Mouse (Mus musculus): ENCODE data around the gene Themis3. TPM values are rescaled to one million over a fixed set of nuclear protein-coding genes. Genes with fewer than 3 reads are reported as not detected.

Themis3 gene
- polyA plus RNA-seq, 1 experiment from 2014 or later: not detected

DNA sequence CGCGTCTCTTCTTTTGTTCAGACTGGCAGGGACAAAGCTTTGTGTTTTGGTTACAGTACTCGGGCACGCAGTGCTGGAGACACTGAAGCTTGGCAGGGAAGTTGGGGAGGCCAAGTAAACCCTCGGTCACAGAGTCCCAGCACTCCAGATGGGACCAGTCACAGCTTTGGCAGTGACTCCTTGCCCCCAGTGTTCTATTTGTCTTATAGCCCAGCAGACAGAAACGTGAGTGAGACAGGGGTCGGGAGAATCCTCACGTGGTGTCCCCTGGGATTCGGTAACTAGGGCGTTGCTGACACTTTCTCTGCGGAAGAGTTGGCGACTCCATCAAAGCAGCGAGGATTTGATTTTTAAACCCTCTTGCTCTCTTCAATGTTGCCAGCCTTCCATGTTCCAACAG is 8.3 kb downstream of the Themis3 start:
- Histone ChIP-seq H3K4me1 (no peaks in the 10 kb centered on the region), H3K9ac (no peak overlapping the region), H3K36me3 (no peaks in the 10 kb centered on the region), H3K4me2 (replicated peaks) (no peak overlapping the region), H3K27me3 (no peaks in the 10 kb centered on the region), H3K9me3 (replicated peaks) (no peaks in the 10 kb centered on the region), H3K4me3 (no peak overlapping the region), H3K27ac (no peak overlapping the region)
- ATAC-seq (ENCODE audit: low FRiP score): no peak
- WGBS: 81% methylated on average over 13 of the region's 13 CpGs

DNA sequence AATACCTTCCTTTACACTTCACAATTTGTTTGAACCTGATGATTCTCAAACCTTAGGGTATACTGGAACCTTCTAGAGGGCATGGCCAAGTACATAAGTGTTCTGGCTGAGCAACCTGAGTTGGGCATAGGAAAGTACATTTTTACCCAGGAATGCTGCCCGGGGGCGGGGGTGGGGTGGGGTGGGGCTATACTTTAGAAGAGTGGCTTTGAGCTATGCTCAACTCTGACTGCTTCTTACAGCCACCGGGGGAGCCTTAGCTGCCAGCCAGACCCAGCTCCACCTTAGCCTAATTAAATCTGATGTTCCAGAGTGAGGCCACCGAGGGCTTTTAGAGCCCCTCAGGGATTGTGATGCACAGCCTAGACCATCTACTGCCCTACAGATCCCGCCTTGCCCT is 13.4 kb downstream of the Themis3 start:
- H3K9me3 ChIP-seq (replicated peaks): no peaks in the 10 kb centered on the region
- WGBS: 77% methylated on average over 5 of the region's 5 CpGs
- H3K4me3 ChIP-seq: no peak overlapping the region
- peaks cover 3% of the 10 kb centered on the region; the same call in 1 of the 2 replicates for H3K4me1 ChIP-seq
- no peak overlapping the region for H3K27ac ChIP-seq
- H3K27me3 ChIP-seq: no peaks in the 10 kb centered on the region
- H3K9ac ChIP-seq: no peak overlapping the region
- H3K36me3 ChIP-seq: no peaks in the 10 kb centered on the region
- ATAC-seq (ENCODE audit: low FRiP score): no peak
- H3K4me2 ChIP-seq (replicated peaks): no peak overlapping the region

DNA sequence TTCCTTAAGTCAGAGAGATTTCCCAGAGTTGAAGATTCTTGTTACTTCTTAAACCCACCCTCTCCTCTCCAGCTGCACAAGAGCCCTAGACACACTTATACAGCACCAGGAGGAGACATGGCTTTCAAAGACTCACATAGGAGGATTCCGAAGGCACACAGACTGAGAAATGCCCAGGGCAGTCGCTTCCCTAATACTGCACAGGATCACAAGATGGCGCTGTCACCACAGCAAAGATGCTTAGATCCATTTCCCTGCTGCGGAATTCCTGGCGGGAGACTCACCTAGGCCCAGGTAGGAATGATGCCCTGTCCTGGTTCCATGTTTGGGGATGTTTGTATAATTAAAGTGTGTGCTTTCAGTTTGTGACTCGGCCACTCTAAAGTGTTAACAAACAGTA is 16.4 kb downstream of the Themis3 start:
- ATAC-seq (ENCODE audit: low FRiP score): 0 out of 2 replicates have a peak, but pooled peaks have one; percentile 29
- H3K4me3 ChIP-seq: no peak overlapping the region
- H3K27me3 ChIP-seq: no peaks in the 10 kb centered on the region
- peaks cover 3% of the 10 kb centered on the region; the same call in 1 of the 2 replicates for H3K4me1 ChIP-seq
- H3K36me3 ChIP-seq: no peaks in the 10 kb centered on the region
- H3K9ac ChIP-seq: no peak overlapping the region
- H3K9me3 ChIP-seq (replicated peaks): no peaks in the 10 kb centered on the region
- H3K4me2 ChIP-seq (replicated peaks): no peak overlapping the region
- H3K27ac ChIP-seq: 0 out of 2 replicates have a peak overlapping the region, but pooled peaks have one; percentile 7
- 15% methylated on average over 6 of the region's 6 CpGs for WGBS

DNA sequence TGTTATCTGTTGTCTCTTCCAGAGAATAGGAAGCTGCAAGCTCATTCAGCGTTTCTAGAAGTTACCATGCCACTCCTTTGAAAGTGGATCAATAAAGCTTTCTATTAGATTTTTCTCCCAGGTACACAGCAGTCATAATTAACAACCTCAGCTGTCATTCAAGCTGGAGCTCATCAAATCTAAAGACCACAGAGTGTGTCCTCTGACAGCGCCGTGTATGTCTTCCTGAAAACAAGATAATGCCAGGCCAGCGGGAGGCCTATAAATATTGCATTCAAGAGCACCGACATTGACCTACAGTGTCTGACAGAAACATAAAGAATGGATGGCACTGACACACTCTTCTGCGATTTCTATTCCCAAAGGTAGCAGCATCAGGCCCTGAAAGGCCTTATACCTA is 16.9 kb downstream of the Themis3 start:
- Histone ChIP-seq H3K4me3 (no peak overlapping the region), H3K9ac (no peak overlapping the region), H3K4me2 (replicated peaks) (no peak overlapping the region), H3K27me3 (no peaks in the 10 kb centered on the region), H3K27ac (0 out of 2 replicates have a peak overlapping the region, but pooled peaks have one; percentile 7), H3K36me3 (no peaks in the 10 kb centered on the region), H3K4me1 (peaks cover 3% of the 10 kb centered on the region; the same call in 1 of the 2 replicates), H3K9me3 (replicated peaks) (no peaks in the 10 kb centered on the region)
- WGBS: 69% methylated on average over 6 of the region's 6 CpGs
- no peak for ATAC-seq (ENCODE audit: low FRiP score)

DNA sequence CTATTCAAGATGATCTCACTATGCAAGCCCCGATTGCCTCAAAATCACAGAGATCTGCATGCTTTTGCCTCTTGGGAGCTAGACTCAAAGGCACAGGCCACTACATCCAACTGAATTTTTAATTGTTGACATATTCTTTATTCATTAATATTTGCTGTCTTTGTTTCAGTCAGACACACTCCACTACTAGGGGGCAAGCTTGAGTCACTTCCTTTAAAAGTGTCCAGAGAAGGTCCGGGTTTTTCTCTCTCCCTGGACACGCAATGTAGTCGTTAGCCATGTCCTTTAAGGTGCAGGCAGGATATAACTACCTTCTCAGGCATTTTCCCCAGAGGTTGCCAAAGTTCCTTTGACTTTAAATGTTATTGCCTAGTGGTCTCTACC is 21.8 kb downstream of the Themis3 start:
- no peaks in the 10 kb centered on the region for H3K36me3 ChIP-seq
- 73% methylated on average over 4 of the region's 4 CpGs for WGBS
- H3K4me2 ChIP-seq (replicated peaks): no peak overlapping the region
- H3K27ac ChIP-seq: no peak overlapping the region
- H3K9ac ChIP-seq: no peak overlapping the region
- peaks cover 3% of the 10 kb centered on the region; the same call in 1 of the 2 replicates for H3K4me1 ChIP-seq
- ATAC-seq (ENCODE audit: low FRiP score): no peak
- H3K4me3 ChIP-seq: no peak overlapping the region
- H3K9me3 ChIP-seq (replicated peaks): no peaks in the 10 kb centered on the region
- H3K27me3 ChIP-seq: no peaks in the 10 kb centered on the region

DNA sequence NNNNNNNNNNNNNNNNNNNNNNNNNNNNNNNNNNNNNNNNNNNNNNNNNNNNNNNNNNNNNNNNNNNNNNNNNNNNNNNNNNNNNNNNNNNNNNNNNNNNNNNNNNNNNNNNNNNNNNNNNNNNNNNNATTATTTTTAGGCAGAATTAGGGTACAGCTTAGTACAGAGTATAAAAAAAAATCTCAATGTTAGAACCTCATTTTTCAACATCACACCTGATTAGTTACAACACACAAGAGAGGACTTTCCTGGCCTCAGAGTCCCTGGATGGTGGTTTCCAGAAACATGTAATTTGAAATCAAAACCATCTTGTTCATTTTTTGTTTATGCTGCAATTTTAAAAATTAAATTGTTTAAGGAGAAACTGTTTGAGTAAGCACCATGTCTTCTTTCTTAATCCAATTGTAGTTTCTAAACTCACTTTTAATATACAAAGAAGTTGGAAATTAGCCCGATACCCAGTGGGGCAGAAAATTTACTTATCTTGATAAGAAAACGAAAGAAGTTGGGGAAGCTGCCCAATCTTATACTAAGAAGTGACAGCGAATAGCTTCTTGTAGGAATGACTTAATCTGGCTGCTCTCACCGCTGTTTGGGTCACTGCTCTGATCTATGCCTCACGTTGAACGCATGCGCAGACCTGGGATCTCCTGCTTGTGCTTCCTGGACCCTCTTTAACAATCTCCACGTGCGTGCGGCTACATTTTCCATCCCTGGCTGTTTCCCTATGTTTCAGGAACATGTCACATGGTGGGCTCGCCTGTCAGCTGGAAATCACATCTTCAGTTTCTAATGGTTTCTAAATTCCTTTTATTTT is 22.4 kb downstream of the Themis3 start:
- Histone ChIP-seq H3K27me3 (no peaks in the 10 kb centered on the region), H3K4me2 (replicated peaks) (no peak overlapping the region), H3K4me1 (no peaks in the 10 kb centered on the region), H3K4me3 (no peak overlapping the region), H3K9me3 (replicated peaks) (no peaks in the 10 kb centered on the region), H3K9ac (no peak overlapping the region), H3K27ac (no peak overlapping the region), H3K36me3 (no peaks in the 10 kb centered on the region)
- no peak for ATAC-seq (ENCODE audit: low FRiP score)
- 77% methylated on average over 11 of the region's 11 CpGs for WGBS

DNA sequence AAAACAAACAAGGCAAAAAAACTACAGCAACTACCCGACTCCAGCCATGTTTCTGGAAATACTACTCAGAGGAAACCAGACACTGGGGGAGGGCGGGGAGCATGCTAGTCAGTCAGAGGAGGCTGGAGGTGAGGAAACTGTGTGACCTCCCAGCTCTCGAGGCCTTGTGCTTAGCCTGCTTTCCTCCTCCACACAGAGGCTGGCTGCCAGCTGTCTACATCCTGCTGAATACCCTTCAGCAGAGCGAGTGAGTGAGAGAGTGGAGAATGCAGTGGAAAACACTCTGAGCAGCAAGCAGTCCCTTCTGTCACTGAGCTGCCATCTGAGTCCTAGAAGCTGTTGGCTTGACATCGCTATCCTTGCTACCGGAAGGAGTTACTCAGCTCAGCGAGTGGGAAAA is 30.2 kb downstream of the Themis3 start:
- ATAC-seq (ENCODE audit: low FRiP score): no peak
- Histone ChIP-seq H3K4me2 (replicated peaks) (no peak overlapping the region), H3K9ac (no peak overlapping the region), H3K4me3 (no peak overlapping the region), H3K4me1 (no peaks in the 10 kb centered on the region), H3K27ac (no peak overlapping the region), H3K27me3 (no peaks in the 10 kb centered on the region), H3K9me3 (replicated peaks) (no peaks in the 10 kb centered on the region), H3K36me3 (no peaks in the 10 kb centered on the region)
- 63% methylated on average over 7 of the region's 7 CpGs for whole genome bisulfite sequencing

DNA sequence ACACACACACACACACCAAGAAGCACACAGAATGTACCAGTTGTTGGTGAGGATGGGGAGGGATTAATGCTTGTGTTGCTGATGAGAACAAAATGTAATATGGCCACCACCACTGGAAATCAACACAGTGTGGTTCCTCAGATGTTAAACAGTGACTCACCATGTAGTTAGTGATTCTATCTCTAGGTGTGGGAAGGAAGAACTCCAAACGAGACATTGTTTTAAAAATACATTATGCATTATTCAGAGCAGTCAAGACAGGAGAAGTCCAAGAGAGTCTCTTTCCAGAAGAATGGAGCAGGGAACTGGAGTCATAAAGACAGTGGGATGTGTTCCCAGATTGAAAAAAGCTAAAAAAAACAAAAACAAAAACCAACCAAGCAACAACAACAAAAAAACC is 30.9 kb downstream of the Themis3 start:
- Histone ChIP-seq H3K4me3 (no peak overlapping the region), H3K4me1 (no peaks in the 10 kb centered on the region), H3K36me3 (no peaks in the 10 kb centered on the region), H3K4me2 (replicated peaks) (no peak overlapping the region), H3K27me3 (no peaks in the 10 kb centered on the region), H3K9me3 (replicated peaks) (no peaks in the 10 kb centered on the region), H3K9ac (no peak overlapping the region), H3K27ac (no peak overlapping the region)
- no peak for ATAC-seq (ENCODE audit: low FRiP score)
- 69% methylated on average over 1 of the region's 1 CpGs for WGBS

DNA sequence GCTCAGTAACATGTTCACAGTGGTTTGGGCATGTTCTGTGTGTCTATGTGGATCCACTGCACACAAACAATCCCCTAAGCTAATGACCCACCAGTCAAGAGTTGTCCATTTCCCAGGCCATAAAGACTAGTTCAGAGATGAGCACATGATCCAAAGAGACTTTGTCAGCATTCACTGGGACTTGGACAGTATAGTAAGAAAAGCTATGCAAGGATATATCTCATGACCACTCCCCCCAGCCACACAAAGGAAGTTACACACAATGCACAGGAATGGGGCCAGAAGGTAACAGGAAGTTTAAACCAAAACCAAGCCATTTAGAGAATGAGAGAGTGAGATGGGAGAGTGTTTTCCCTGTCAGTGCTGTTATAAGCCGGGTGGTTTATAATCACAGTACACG is 33.0 kb downstream of the Themis3 start:
- Histone ChIP-seq H3K27ac (no peak overlapping the region), H3K4me1 (no peaks in the 10 kb centered on the region), H3K36me3 (no peaks in the 10 kb centered on the region), H3K9me3 (replicated peaks) (no peaks in the 10 kb centered on the region), H3K27me3 (no peaks in the 10 kb centered on the region), H3K4me3 (no peak overlapping the region), H3K4me2 (replicated peaks) (no peak overlapping the region), H3K9ac (no peak overlapping the region)
- 80% methylated on average over 2 of the region's 2 CpGs for WGBS
- ATAC-seq (ENCODE audit: low FRiP score): no peak

DNA sequence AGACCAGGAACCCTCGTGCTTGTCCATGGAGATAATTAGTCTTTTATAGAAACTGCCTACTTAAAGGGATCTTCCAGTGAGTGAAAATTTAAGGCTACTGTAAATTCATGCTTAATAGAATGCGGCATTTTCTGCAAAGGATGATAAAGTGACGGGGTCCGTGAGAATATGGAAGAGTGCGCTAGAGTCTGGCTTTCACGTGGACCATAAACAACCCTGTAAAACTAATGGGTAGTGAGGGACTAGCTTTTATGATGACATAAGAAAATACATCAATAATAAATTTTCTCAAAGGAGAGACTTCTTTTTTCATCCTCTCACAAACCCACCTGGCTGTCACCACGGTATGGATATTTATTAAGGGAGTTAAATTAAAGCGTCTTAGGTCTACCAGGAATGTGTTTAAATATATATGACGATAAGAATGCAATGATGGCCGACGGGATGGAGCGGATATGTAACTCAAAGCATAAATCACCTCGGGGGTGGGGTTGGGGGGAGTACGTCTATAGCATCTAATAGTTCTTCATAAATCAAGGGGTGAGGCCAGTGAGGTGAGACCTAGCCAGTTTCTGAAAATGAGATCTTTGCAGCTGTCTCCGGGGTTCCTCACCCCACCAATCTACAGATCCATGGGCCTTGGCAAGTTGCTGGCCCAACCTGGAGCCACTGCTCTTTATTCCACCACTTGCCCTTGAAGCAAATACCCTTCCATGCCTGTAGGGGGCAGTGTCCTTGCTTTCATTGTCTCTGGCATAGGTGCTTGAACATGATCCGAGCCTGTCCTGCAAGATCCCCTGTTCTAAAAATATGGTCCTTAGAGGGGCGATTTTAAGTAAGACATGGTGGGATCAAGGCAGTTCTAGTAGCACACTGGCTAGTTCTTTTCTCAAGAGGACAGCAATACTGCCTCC is 35.8 kb downstream of the Themis3 start:
- 91% methylated on average over 17 of the region's 17 CpGs for WGBS
- Histone ChIP-seq H3K36me3 (no peaks in the 10 kb centered on the region), H3K27me3 (no peaks in the 10 kb centered on the region), H3K4me1 (no peaks in the 10 kb centered on the region), H3K27ac (no peak overlapping the region), H3K4me3 (no peak overlapping the region), H3K9ac (no peak overlapping the region), H3K9me3 (replicated peaks) (no peaks in the 10 kb centered on the region), H3K4me2 (replicated peaks) (no peak overlapping the region)
- ATAC-seq (ENCODE audit: low FRiP score): no peak

DNA sequence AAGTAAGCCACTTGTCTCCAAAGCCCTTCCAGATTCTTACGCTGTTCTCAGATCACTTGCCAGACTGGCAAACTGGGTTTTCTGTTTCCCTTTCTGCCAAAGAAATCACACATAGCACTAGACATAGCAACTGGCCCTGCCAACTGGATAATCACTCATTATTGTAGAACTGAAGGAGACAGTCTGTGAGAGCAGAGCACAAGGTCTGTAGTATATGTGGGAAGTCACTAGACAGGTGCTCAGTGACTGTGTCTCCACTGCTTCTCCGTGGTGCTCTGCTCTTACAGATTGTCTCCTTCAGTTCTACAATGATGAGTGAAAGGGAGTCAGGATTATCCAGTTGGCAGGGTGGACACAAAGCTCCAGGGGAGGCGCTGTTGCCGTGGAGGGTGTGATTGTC is 41.7 kb downstream of the Themis3 start:
- no peaks in the 10 kb centered on the region for H3K27me3 ChIP-seq
- no peak overlapping the region for H3K4me2 ChIP-seq (replicated peaks)
- H3K36me3 ChIP-seq: no peaks in the 10 kb centered on the region
- H3K4me1 ChIP-seq: no peaks in the 10 kb centered on the region
- no peak overlapping the region for H3K4me3 ChIP-seq
- WGBS: 82% methylated on average over 4 of the region's 4 CpGs
- no peak overlapping the region for H3K27ac ChIP-seq
- peaks cover 5% of the 10 kb centered on the region for H3K9me3 ChIP-seq (replicated peaks)
- no peak overlapping the region for H3K9ac ChIP-seq
- no peak for ATAC-seq (ENCODE audit: low FRiP score)

DNA sequence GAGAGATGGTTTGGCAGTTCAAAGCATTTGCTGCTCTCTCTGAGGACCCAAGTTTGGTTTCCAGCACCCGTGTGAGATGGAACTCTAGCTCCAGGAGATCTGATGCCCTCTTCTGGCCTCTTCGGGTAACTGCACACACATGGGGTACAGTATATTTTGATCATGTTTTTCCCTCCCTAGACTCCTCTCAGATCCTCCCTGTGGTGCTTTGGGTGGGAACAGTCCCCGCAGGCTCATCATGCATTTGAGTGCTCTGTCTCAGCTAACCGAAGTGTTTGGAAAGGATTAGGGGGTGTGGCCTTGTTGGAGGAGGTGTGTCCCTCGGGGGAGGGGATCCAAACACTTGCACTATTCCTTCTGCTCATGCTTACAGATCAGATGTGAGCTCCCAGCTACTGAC is 43.9 kb downstream of the Themis3 start:
- 88% methylated on average over 5 of the region's 5 CpGs for WGBS
- Histone ChIP-seq H3K36me3 (no peaks in the 10 kb centered on the region), H3K4me3 (no peak overlapping the region), H3K27ac (no peak overlapping the region), H3K9ac (no peak overlapping the region), H3K9me3 (replicated peaks) (peaks cover 5% of the 10 kb centered on the region), H3K4me2 (replicated peaks) (no peak overlapping the region), H3K27me3 (no peaks in the 10 kb centered on the region), H3K4me1 (no peaks in the 10 kb centered on the region)
- no peak for ATAC-seq (ENCODE audit: low FRiP score)

All from hindbrain, embryonic 12.5 days (tissue).